Mouse (Mus musculus): ENCODE data around the gene Mpzl1. TPM values are rescaled to one million over a fixed set of nuclear protein-coding genes. Genes with fewer than 3 reads are reported as not detected.
A peak's percentile ranks its signal among the peaks of the same experiment; 100 is the strongest.

Mpzl1 gene
- total and polyA plus RNA-seq, 3 experiments, result 15.1 to 19.7 (median 18.3) TPM

DNA sequence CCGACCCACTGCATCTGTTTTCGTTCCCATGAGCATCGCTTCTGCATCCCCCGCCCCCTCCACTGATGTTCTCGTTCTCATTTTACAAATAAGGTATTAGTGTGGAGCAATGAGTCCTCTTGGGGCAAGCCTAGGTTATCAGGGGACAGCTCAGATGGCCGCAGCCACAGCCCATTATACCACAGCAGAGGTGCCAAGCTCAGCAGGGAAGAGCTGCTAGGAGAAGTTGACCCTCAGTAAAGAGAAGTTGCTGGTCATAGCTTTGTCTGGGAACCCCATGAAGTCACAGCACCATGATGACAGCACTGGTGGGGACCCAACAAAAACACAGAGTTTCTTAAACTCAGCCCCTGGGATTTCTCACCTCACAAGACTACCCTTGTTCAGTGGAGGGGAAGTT, 27.4 kb upstream of the Mpzl1 start:
- Histone ChIP-seq H3K4me3 (no peak overlapping the region), H3K79me2 (replicated peaks; ENCODE audit: control insufficient read depth, insufficient read depth, low read length) (no peaks in the 10 kb centered on the region), H3K27me3 (ENCODE audit: control insufficient read depth, insufficient read depth, low read length) (no peaks in the 10 kb centered on the region), H3K27ac (peak overlapping the region; percentile 82), H3K36me3 (ENCODE audit: control insufficient read depth, insufficient read depth, low read length) (peaks cover 23% of the 10 kb centered on the region), H3K4me1 (ENCODE audit: control insufficient read depth, insufficient read depth, low read length) (peaks cover 20% of the 10 kb centered on the region), H3K9ac (ENCODE audit: low read depth, low read length) (no peak overlapping the region)
- TF ChIP-seq EP300 (IDR thresholded peaks at IDR 0.05; ENCODE audit: insufficient read depth, low read depth, low read length) (no peak), POLR2A (IDR thresholded peaks at IDR 0.05; ENCODE audit: insufficient read depth, low read depth, low read length) (no peak), CTCF (IDR thresholded peaks at IDR 0.05) (no peak)
- no peak for DNase-seq
- 65% methylated on average over 6 of the region's 6 CpGs for WGBS
- intact Hi-C loops (cut with DNase I), result loop anchor here (2.0 to 10.0 kb wide), 2 partner anchors 17 to 183 kb away; no protein-coding TSS in a partner anchor

DNA sequence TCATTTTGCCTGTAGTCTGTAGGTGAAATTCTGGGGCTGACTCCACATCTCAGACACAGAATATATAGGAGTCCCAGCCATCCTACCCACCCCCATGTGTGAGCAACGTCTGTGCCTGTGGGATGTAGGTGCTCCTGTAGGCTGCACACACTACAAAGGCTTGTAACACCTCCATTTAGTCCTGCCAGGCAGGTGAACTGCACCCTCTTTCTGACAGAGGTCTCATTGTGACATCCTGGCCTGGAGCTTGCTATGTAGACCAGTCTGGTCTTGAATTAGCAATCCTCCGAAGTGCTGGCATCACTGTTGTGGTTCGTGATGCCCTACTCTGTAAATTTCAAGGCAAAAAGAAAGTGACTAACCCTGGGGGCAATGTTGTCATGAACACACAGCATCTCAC, 26.9 kb upstream of the Mpzl1 start:
- H3K4me1 ChIP-seq (ENCODE audit: control insufficient read depth, insufficient read depth, low read length), result peaks cover 18% of the 10 kb centered on the region
- TF ChIP-seq POLR2A (IDR thresholded peaks at IDR 0.05; ENCODE audit: insufficient read depth, low read depth, low read length) (no peak), CTCF (IDR thresholded peaks at IDR 0.05) (no peak), EP300 (IDR thresholded peaks at IDR 0.05; ENCODE audit: insufficient read depth, low read depth, low read length) (no peak)
- no peak overlapping the region for H3K27ac ChIP-seq
- 61% methylated on average over 3 of the region's 3 CpGs for WGBS
- H3K36me3 ChIP-seq (ENCODE audit: control insufficient read depth, insufficient read depth, low read length), result peaks cover 23% of the 10 kb centered on the region
- H3K9ac ChIP-seq (ENCODE audit: low read depth, low read length), result no peak overlapping the region
- DNase-seq, result no peak
- no peaks in the 10 kb centered on the region for H3K79me2 ChIP-seq (replicated peaks; ENCODE audit: control insufficient read depth, insufficient read depth, low read length)
- H3K4me3 ChIP-seq, result no peak overlapping the region
- intact Hi-C loops (cut with DNase I), result loop anchor here (10.0 kb wide), 1 partner anchor 184 kb away; no protein-coding TSS in a partner anchor
- H3K27me3 ChIP-seq (ENCODE audit: control insufficient read depth, insufficient read depth, low read length), result no peaks in the 10 kb centered on the region

DNA sequence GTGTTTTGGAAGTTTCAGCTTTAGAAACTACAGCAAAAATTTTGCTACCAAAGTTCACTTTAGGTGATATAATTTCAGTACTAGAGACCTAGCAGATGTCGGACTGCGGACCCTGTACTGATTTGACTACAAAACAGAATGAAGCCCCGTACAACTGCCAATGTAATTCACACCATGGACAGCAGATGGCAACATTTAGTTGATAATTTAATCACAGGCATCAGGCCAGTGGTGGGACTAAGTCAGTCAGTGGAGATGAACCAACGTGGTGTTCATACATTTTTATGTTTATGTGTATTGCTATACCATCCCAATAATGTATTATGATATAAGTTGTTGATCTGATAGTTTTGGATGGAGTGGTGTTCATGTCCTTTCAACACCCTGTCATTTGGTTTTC, 26.4 kb upstream of the Mpzl1 start:
- 30% methylated on average over 4 of the region's 4 CpGs for WGBS
- TF ChIP-seq CTCF (IDR thresholded peaks at IDR 0.05) (peak; percentile 85), POLR2A (IDR thresholded peaks at IDR 0.05; ENCODE audit: insufficient read depth, low read depth, low read length) (no peak)
- intact Hi-C loops (cut with DNase I), result loop anchor here (1.0 to 10.0 kb wide), 2 partner anchors 76 to 184 kb away; no protein-coding TSS in a partner anchor
- Histone ChIP-seq H3K4me3 (no peak overlapping the region), H3K9ac (ENCODE audit: low read depth, low read length) (no peak overlapping the region), H3K27me3 (ENCODE audit: control insufficient read depth, insufficient read depth, low read length) (no peaks in the 10 kb centered on the region), H3K36me3 (ENCODE audit: control insufficient read depth, insufficient read depth, low read length) (peaks cover 23% of the 10 kb centered on the region), H3K4me1 (ENCODE audit: control insufficient read depth, insufficient read depth, low read length) (peaks cover 16% of the 10 kb centered on the region), H3K79me2 (replicated peaks; ENCODE audit: control insufficient read depth, insufficient read depth, low read length) (no peaks in the 10 kb centered on the region), H3K27ac (no peak overlapping the region)
- DNase-seq, result peak in 1 of 2 experiments; percentile 36

DNA sequence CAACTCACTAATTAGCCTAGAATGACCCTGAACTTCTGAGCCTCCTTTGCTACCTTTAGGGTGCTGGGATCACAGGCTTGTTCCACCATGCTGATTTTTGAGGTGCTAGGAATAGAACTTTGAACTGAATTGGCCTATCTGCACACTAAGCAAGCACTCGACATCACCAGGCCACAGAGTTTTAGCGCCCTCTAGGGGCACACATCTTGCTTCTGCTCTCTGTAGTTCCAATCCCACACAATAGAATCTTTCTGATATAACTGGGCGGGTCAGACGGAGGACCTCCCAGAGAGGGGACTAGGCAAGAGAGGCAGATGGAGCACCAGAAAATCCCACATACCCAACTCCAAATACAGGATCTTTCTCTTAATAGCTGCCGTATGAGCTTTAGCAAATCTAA, 24.3 kb upstream of the Mpzl1 start:
- Histone ChIP-seq H3K79me2 (replicated peaks; ENCODE audit: control insufficient read depth, insufficient read depth, low read length) (no peaks in the 10 kb centered on the region), H3K27me3 (ENCODE audit: control insufficient read depth, insufficient read depth, low read length) (no peaks in the 10 kb centered on the region), H3K4me1 (ENCODE audit: control insufficient read depth, insufficient read depth, low read length) (peaks cover 13% of the 10 kb centered on the region), H3K4me3 (no peak overlapping the region), H3K27ac (no peak overlapping the region), H3K36me3 (ENCODE audit: control insufficient read depth, insufficient read depth, low read length) (peaks cover 21% of the 10 kb centered on the region), H3K9ac (ENCODE audit: low read depth, low read length) (no peak overlapping the region)
- TF ChIP-seq CTCF (IDR thresholded peaks at IDR 0.05) (peak; percentile 97; the same call in 1 of the 2 replicates), EP300 (IDR thresholded peaks at IDR 0.05; ENCODE audit: insufficient read depth, low read depth, low read length) (peak; percentile 70; the same call in 1 of the 2 replicates), POLR2A (IDR thresholded peaks at IDR 0.05; ENCODE audit: insufficient read depth, low read depth, low read length) (no peak)
- intact Hi-C loops (cut with DNase I), result loop anchor here (1.0 to 10.0 kb wide), 3 partner anchors 14 to 496 kb away; no protein-coding TSS in a partner anchor
- 29% methylated on average over 5 of the region's 5 CpGs for WGBS
- DNase-seq, result peak; percentile 70 to 76

DNA sequence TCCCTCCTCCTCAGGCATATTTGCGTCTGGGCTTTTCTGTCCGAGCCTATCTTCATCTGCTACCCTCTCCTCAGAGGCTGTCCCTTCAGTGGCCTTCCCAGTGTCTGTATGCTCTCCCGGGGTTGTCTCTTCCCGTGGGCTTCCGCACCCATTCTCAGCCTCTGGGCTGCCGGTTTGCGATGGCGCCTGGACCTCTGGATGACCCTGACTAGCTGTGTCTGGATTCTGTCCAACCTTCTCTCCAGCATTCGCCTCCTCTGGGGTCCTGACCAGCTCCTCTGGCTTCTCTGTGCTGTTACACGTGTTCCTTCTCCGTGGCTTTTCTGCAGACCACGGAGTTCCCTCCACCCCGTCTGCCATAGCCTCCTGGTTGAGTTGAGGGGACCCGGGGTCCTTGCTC, 21.1 kb upstream of the Mpzl1 start:
- no peak overlapping the region for H3K4me3 ChIP-seq
- intact Hi-C loops (cut with DNase I), result loop anchor here (10.0 kb wide), 1 partner anchor 499 kb away; no protein-coding TSS in a partner anchor
- WGBS, result 24% methylated on average over 14 of the region's 14 CpGs
- H3K79me2 ChIP-seq (replicated peaks; ENCODE audit: control insufficient read depth, insufficient read depth, low read length), result no peaks in the 10 kb centered on the region
- TF ChIP-seq CTCF (IDR thresholded peaks at IDR 0.05), result no peak
- TF ChIP-seq POLR2A (IDR thresholded peaks at IDR 0.05; ENCODE audit: insufficient read depth, low read depth, low read length), result no peak
- no peak for TF ChIP-seq EP300 (IDR thresholded peaks at IDR 0.05; ENCODE audit: insufficient read depth, low read depth, low read length)
- peaks cover 9% of the 10 kb centered on the region for H3K4me1 ChIP-seq (ENCODE audit: control insufficient read depth, insufficient read depth, low read length)
- H3K27ac ChIP-seq, result no peak overlapping the region
- DNase-seq, result no peak
- no peak overlapping the region for H3K9ac ChIP-seq (ENCODE audit: low read depth, low read length)
- H3K27me3 ChIP-seq (ENCODE audit: control insufficient read depth, insufficient read depth, low read length), result no peaks in the 10 kb centered on the region
- H3K36me3 ChIP-seq (ENCODE audit: control insufficient read depth, insufficient read depth, low read length), result peaks cover 14% of the 10 kb centered on the region

DNA sequence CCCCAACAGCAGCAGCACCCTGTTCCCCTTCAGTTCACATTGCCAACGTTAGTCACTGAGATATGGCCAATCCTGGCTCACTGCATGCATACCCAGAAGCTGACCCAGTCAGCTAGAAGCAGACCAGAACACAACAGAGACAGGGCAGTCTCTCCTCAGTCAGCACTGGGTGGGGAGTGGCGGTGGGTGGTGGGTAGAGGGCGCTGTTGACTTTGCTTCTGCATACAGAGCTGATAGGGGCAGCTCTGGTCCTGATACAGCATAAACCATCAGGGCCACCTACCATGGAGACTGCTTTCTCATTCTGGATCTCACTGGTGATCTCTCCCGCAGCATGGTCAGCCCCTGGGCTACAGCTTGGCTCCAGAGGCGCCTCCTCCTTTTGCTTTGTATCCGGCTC, 20.7 kb upstream of the Mpzl1 start:
- 51% methylated on average over 6 of the region's 6 CpGs for WGBS
- no peak for DNase-seq
- Histone ChIP-seq H3K27me3 (ENCODE audit: control insufficient read depth, insufficient read depth, low read length) (no peaks in the 10 kb centered on the region), H3K27ac (peak overlapping the region; percentile 30), H3K4me3 (no peak overlapping the region), H3K79me2 (replicated peaks; ENCODE audit: control insufficient read depth, insufficient read depth, low read length) (no peaks in the 10 kb centered on the region), H3K4me1 (ENCODE audit: control insufficient read depth, insufficient read depth, low read length) (peaks cover 9% of the 10 kb centered on the region), H3K36me3 (ENCODE audit: control insufficient read depth, insufficient read depth, low read length) (peaks cover 14% of the 10 kb centered on the region), H3K9ac (ENCODE audit: low read depth, low read length) (no peak overlapping the region)
- intact Hi-C loops (cut with DNase I), result loop anchor here (10.0 kb wide), 1 partner anchor 500 kb away; no protein-coding TSS in a partner anchor
- TF ChIP-seq POLR2A (IDR thresholded peaks at IDR 0.05; ENCODE audit: insufficient read depth, low read depth, low read length), result no peak
- peak; percentile 67 for TF ChIP-seq CTCF (IDR thresholded peaks at IDR 0.05)

All from heart, adult 2 months (tissue).